Mouse (Mus musculus) brain, embryonic 14.5 days (tissue): ENCODE measurements around the gene 4833427G06Rik.

Experiments used
- CTCF ChIP-seq: fragments of 200-500 bp; IDR thresholded peaks from 2 replicates; pipeline ENCODE4 v1.5.1; 2012; ENCODE audit warnings: inconsistent platforms, mild to moderate bottlenecking, moderate library complexity, borderline replicate concordance; ENCODE audit not compliant: insufficient read depth, insufficient read length; ENCODE audit errors: extremely low read depth
- POLR2A ChIP-seq: fragments of 200-500 bp; IDR thresholded peaks from 2 replicates; pipeline ENCODE4 v1.6.1; 2012; ENCODE audit warnings: mild to moderate bottlenecking, inconsistent platforms, borderline replicate concordance; ENCODE audit not compliant: poor library complexity, insufficient read depth, insufficient read length, severe bottlenecking; ENCODE audit errors: extremely low read depth

GRCm38 (mm10) chr9:51060601-51061000, 41.3 kb downstream of the 4833427G06Rik start, which contains the start of gene Btg4:
- TF ChIP-seq POLR2A = no peak
- no peak for TF ChIP-seq CTCF
